Mouse (Mus musculus) cerebellum, adult 2 months (tissue): ENCODE data around the gene Tmem184b.

Experiments used
- CTCF ChIP-seq: fragments of 200-500 bp; IDR thresholded peaks from 2 replicates; pipeline ENCODE4 v1.5.1; 2011; ENCODE audit warnings: low read depth, mild to moderate bottlenecking, control low read depth, low read length, moderate library complexity, borderline replicate concordance; ENCODE audit not compliant: insufficient read depth
- POLR2A ChIP-seq: fragments of 200-500 bp; IDR thresholded peaks from 2 replicates; pipeline ENCODE4 v1.6.1; 2011; ENCODE audit warnings: low read length, control low read depth, borderline replicate concordance; ENCODE audit not compliant: insufficient read depth

- no peak for TF ChIP-seq CTCF
- TF ChIP-seq POLR2A: no peak
Observed at GRCm38 (mm10) chr15:79368861-79369440, 34.4 kb downstream of the Tmem184b start.
